Mouse (Mus musculus): ENCODE measurements at regions not wholly inside any gene's neighbourhood (a gene's known extent, or its start where the extent isn't known, plus 50 kb on each side); places are given as distances from the start of the nearest gene placed in this dataset.

DNA sequence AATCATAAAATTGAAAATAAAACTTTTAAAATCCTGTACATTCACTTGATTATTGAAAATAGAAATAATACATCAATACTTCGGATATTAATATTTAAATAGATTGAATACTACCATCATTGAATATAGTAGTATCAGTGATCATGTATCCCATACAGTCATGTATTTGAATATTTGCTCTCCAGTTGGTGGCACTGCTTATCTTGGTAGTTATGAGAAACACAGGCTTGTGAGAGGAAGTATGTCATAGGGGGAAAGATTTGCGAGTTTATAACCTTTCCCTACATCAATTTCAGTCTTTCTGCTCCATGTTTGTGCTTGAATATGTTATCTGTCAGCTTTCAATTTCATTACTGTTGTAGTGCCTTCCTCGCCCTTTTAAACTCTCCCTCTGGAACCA, 828.6 kb downstream of the Stpg2 start:
- no peak for TF ChIP-seq CTCF (IDR thresholded peaks at IDR 0.05)
- no peak for DNase-seq
- Histone ChIP-seq H3K4me3 (no peak overlapping the region), H3K27ac (no peak overlapping the region)
- intact Hi-C loops (cut with DNase I): no loop called here

DNA sequence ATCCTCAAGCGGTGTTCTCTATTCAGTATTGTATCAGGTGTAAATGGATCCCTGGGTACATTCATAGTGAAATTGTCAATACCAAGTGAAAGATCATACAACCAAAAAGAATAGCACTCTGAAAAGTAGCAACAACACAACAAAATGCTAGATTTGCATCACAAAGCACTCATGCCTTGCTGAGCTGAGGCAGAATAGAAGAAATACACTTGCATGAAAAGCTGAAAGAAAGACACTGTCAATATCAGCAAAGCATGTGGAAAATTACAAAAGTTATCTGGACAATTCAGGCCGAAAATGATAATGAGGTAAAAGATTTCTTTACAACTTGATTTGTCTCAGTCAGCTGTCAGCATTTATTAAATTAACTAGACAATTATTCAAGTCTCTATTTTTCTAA, 829.6 kb downstream of the Stpg2 start:
- no peak overlapping the region for H3K4me3 ChIP-seq
- intact Hi-C loops (cut with DNase I): no loop called here
- no peak for DNase-seq
- TF ChIP-seq CTCF (IDR thresholded peaks at IDR 0.05): no peak
- H3K27ac ChIP-seq: no peak overlapping the region

DNA sequence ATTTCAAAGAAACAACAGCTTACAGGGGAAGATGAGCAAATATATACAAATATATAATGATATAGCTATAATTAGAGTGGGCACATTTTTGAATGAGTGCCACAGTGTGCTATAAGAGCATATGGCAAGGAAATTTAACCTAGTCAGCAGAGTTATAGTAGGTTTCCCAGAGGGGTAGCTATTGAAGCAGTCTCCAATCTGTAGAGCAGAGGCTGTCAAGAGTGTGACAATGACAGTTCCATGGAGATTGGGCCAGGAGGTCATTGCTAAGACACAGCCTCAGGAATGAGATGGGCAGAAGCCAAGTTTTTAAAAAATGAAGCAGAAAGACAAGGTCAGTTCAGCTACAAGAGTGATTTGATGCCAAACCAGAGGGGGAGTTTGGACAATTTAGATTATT, 839.4 kb downstream of the Stpg2 start:
- Histone ChIP-seq H3K27ac (no peak overlapping the region), H3K4me3 (no peak overlapping the region)
- DNase-seq: no peak
- intact Hi-C loops (cut with DNase I): no loop called here
- TF ChIP-seq CTCF (IDR thresholded peaks at IDR 0.05): no peak

DNA sequence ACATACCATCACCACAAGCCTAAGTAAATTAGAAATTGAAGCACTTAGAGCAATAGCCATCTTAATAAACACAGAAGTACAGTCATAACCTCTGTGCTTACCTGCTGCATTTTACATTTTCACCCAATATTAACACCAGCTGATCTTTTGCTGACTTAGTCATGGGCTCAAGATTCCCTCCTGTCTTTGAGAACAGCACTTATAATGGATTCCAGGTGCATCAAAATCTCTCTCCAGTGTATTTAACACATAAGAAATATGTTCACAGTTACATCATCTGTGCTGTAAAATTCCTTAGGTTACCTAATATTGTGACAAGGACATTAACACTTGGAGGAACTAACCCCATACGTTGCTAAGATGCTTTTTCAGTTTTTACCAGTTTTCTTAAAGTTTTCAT, 849.1 kb downstream of the Stpg2 start:
- intact Hi-C loops (cut with DNase I): no loop called here
- TF ChIP-seq CTCF (IDR thresholded peaks at IDR 0.05): no peak
- no peak for DNase-seq
- H3K4me3 ChIP-seq: no peak overlapping the region
- no peak overlapping the region for H3K27ac ChIP-seq

DNA sequence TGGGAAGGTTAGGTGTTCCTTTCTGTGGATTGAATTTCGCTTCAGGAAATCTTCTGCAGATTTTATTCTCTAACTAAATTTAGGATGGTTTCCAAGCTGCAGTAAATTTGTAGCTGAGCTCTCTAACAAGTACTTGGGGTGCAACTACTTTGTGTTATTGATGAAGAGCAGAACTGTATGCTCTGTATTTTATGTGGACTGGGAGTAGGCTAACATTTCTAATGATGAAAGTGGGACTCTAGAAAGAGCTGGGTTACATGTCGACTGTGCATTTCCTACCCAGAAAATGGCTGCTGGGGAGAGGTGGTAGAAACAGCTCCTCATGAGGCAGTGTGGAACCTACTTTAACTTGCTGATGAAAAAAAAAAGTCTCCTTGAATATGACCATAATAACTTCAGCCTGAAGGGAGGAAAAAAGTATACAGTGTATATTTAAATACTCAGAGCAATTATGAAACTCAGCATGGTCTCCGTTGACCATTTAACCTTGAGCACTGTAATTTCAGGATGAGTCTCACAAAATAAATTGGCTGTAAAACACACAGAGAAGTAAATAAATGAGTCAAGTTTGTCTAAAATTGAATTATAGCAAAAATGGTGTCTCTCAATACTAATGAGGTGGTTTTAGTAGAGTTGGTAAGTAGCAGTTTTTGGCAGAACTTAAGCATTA, 852.6 kb downstream of the Stpg2 start:
- Histone ChIP-seq H3K4me3 (no peak overlapping the region), H3K27ac (no peak overlapping the region)
- no peak for DNase-seq
- intact Hi-C loops (cut with DNase I): no loop called here
- TF ChIP-seq CTCF (IDR thresholded peaks at IDR 0.05): no peak

DNA sequence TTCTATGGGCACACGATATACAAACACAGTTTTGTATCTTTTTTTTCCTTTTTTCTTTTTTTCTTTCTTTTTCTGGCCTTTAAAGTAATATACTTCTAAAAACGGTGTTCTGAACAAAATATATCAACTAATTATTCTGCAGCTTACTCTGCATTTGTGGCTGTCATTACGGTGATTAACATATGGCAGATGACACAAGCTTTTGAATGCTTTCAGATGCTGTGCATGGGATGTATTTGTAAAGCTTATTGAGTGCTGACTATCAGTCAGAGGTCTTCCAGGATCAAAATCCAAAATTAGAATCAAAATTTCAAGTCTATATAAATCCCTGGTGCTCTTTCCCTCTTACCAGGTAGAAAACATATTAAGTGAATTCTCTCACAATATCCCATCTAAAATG, 853.6 kb downstream of the Stpg2 start:
- intact Hi-C loops (cut with DNase I): no loop called here
- no peak overlapping the region for H3K4me3 ChIP-seq
- DNase-seq: no peak
- no peak for TF ChIP-seq CTCF (IDR thresholded peaks at IDR 0.05)
- H3K27ac ChIP-seq: no peak overlapping the region

DNA sequence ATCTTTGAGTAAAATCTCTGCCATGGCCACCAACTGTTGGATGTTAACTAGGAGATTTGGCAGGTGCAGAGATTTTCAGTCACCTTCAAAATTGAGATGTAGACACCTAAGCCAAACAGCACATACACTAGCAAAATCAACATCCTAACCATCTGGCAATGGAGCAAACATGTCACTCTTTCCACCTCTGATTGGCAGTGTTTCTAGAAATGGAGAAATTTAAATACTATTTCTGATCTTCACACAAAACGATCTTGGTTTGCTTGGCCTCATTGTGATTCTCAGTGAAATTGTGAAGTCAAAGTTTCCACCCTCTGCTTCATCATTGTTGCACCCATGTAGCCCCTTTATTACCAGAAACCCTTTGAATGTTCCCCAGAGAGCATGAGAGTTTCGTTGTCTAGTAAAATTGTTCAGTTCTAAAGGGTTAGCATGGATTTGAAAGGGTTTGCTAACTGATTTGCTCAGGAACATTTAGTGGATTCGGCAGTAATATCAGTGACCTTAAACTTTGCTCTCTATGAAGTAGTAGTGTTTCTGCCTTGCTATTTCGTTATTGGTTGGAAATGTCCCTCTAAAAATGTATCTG, 854.1 kb downstream of the Stpg2 start:
- Histone ChIP-seq H3K4me3 (no peak overlapping the region), H3K27ac (no peak overlapping the region)
- no peak for DNase-seq
- no peak for TF ChIP-seq CTCF (IDR thresholded peaks at IDR 0.05)
- intact Hi-C loops (cut with DNase I): no loop called here

DNA sequence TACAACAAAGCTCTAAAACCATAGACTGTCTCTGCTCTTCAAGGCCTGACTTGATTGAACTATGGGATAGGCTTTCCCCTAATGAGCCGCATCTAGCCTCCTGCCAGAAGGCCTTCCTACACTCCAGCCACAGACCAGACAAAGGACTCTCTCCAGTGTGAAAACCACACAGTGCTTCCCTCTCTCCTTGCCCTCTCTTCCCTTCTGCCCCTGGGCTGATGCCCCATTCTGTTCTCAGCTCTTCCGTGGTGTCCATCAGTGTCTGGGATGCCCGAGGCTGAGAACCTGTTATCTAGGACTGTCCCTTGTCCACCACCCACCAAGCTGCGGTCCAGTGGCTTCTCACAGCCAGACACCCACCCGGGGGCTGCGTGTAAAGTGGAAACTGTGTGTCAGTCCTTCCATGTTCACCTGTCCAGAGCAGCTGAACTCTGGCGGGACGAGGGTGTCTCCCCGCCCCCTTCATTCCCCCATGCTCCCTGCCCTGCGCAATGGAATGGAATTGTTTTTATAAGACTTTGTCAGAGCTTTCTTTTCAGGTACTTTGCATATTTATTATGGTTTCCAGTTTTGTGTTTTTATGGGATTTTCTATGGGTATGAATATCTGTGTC, 856.4 kb downstream of the Stpg2 start:
- no peak for DNase-seq
- Histone ChIP-seq H3K4me3 (no peak overlapping the region), H3K27ac (no peak overlapping the region)
- TF ChIP-seq CTCF (IDR thresholded peaks at IDR 0.05): no peak
- intact Hi-C loops (cut with DNase I): no loop called here

DNA sequence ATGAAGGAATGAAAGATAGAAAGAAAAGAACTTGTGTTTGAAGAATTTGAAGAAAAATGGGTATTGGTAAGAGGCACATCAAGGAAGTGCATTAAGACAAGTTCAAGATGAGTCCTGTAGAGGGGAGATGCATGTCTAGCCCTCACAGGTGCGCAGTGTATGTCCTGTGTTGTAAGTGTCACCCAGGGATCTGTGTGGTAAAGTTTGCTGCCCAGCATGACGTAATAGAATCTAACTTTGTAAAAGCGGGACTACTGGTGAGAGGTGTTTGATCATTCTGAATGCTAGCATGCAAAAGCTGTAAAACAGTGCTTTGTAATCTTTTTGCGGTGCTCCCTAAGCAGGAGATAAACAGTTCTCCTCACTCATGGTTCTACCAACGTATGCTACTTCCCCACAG, 857.4 kb downstream of the Stpg2 start:
- no peak overlapping the region for H3K27ac ChIP-seq
- intact Hi-C loops (cut with DNase I): no loop called here
- DNase-seq: no peak
- TF ChIP-seq CTCF (IDR thresholded peaks at IDR 0.05): no peak
- H3K4me3 ChIP-seq: no peak overlapping the region

DNA sequence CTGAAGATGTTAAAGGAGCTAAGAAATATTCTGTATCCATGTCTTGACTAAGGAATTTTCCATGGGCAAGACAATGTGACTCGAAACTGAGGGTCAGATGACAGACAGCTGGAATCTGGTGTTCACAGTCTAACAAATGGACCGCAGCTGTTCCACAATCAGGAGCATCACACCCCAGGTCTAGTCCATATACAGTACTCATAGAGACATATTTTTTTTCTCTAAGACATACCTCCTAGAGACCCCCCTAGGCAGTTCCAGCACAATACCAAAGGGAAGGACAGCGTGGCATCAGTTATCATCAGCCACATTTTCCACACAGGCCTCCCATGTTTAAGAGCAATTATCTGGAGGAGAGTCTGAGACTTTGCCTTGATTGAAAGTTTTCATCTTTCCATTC, 878.8 kb downstream of the Stpg2 start:
- no peak overlapping the region for H3K27ac ChIP-seq
- H3K4me3 ChIP-seq: no peak overlapping the region
- no peak for TF ChIP-seq CTCF (IDR thresholded peaks at IDR 0.05)
- intact Hi-C loops (cut with DNase I): no loop called here
- no peak for DNase-seq

DNA sequence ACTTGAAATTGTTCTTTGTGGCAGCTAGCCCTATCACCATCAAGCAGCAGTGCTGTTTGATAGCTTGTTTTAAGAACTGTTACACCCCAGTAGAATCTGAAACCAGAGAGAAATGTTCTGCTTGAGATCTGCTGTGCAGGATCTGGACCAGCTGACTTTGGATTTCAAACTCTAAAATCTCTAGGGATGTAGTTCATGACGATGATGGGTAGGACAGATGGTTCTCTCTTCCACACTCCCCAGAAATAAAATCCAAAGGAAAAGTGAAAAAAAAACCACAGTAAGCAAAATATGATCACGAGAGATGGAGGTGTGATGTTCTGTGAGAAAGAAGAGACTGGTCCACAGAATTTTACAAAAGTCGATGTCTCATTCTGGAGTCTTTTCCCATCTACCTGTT, 879.9 kb downstream of the Stpg2 start:
- no peak for TF ChIP-seq CTCF (IDR thresholded peaks at IDR 0.05)
- Histone ChIP-seq H3K4me3 (no peak overlapping the region), H3K27ac (no peak overlapping the region)
- DNase-seq: no peak
- intact Hi-C loops (cut with DNase I): no loop called here

DNA sequence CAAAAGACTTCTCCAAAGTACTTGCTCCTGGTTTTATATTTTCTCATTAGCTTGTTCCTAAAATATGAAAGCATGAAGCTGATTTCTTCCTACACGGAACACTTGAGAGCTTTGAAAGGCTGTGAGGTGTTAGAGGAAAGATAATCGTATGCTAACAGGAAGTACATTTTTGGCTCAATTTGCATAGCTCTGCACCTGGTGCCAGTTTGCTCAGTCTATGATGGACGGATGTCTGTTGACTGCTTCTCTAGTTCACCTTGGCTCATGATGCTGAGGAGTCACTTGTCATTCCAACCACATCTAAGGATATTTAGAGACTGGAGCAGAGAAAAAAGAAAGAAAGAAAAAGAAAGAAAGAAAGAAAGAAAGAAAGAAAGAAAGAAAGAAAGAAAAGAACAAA, 882.5 kb downstream of the Stpg2 start:
- no peak overlapping the region for H3K4me3 ChIP-seq
- no peak for DNase-seq
- intact Hi-C loops (cut with DNase I): no loop called here
- no peak for TF ChIP-seq CTCF (IDR thresholded peaks at IDR 0.05)
- H3K27ac ChIP-seq: no peak overlapping the region

DNA sequence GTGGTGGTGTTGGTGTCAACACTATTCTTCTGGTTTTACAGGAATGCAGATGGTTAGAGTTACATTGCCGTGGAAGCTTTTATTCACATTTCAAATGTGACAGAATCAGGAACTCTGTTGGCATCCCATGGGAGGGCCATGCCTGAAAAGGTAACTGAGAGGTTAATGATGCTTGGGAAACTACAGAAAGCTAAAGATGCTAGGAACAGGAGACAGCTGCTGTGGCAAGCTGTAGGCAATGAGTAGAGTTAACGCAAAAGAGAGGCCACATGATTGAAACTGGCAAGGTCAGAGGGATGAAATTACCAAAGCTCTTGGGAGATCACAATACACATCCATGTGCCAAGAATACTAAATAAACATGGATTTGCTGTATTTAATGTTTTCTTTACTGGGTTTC, 886.4 kb downstream of the Stpg2 start:
- intact Hi-C loops (cut with DNase I): no loop called here
- TF ChIP-seq CTCF (IDR thresholded peaks at IDR 0.05): no peak
- Histone ChIP-seq H3K27ac (no peak overlapping the region), H3K4me3 (no peak overlapping the region)
- DNase-seq: no peak

Measured in gastrocnemius, adult 2 months (tissue).